Comparison of ENCODE assay signal across 8 mouse cellular contexts in genomic region chr9:4442908-4443307, GRCm38 (mm10).
DNase-seq lines count a peak whose midpoint lies in the region; ATAC-seq and TF ChIP-seq lines count a peak whose summit lies in the region.

No protein-coding gene starts in this region.

- H3K27me3 ChIP-seq in limb, embryonic 14.5 days (ENCODE audit: control insufficient read depth, insufficient read depth, low read length), result no peaks in the 10 kb centered on the region
- H3K27me3 ChIP-seq in midbrain, postnatal 0 days (ENCODE audit: insufficient read depth, low read length), result no peaks in the 10 kb centered on the region

- no peak for ATAC-seq in limb, embryonic 14.5 days (ENCODE audit: low FRiP score, low read depth)
- ATAC-seq in midbrain, postnatal 0 days (ENCODE audit: low FRiP score), result 0 out of 2 replicates have a peak, but pooled peaks have one; percentile 47

- no peak overlapping the region for H3K4me2 ChIP-seq in limb, embryonic 14.5 days (replicated peaks; ENCODE audit: low read depth, low read length, severe bottlenecking)
- H3K4me2 ChIP-seq in midbrain, postnatal 0 days (ENCODE audit: low read depth, low read length, poor library complexity, severe bottlenecking), result no peak overlapping the region

- no peaks in the 10 kb centered on the region for H3K9me3 ChIP-seq in limb, embryonic 14.5 days (ENCODE audit: control insufficient read depth, low read length)
- no peaks in the 10 kb centered on the region for H3K9me3 ChIP-seq in midbrain, postnatal 0 days (ENCODE audit: low read length)

- peak; percentile 5 for DNase-seq in gastrocnemius, postnatal 14 days
- DNase-seq in gastrocnemius, postnatal 36 days, result no peak
- peak; percentile 26 for DNase-seq in CD4-positive helper T cell, adult 2 months (ENCODE audit: low read depth, low spot score)
- DNase-seq in adrenal gland, postnatal 36 days, result peak; percentile 41 to 42
- DNase-seq in forelimb bud, embryonic 11.5 days (ENCODE audit: low read depth, low spot score), result peak; percentile 43
- DNase-seq in limb, embryonic 14.5 days (ENCODE audit: low spot score), result peak; percentile 30
- DNase-seq in midbrain, postnatal 0 days (ENCODE audit: low spot score), result peak; percentile 60
- no peak for DNase-seq in layer of hippocampus, adult 8-10 months (ENCODE audit: low spot score in 2 of 2)

- intact Hi-C loops in gastrocnemius, postnatal 14 days (cut with DNase I; ENCODE audit: low total_unique reads), result no loop called here
- intact Hi-C loops in gastrocnemius, postnatal 36 days (cut with DNase I), result no loop called here

- WGBS in limb, embryonic 14.5 days, result 26% methylated on average over 2 of the region's 2 CpGs
- WGBS in midbrain, postnatal 0 days, result 23% methylated on average over 2 of the region's 2 CpGs

- no peak overlapping the region for H3K27ac ChIP-seq in limb, embryonic 14.5 days (replicated peaks; ENCODE audit: low read depth, low read length)
- H3K27ac ChIP-seq in midbrain, postnatal 0 days (ENCODE audit: low read depth, low read length), result no peak overlapping the region

- no peak for TF ChIP-seq POLR2A in limb, embryonic 14.5 days (IDR thresholded peaks at IDR 0.05; ENCODE audit: borderline replicate concordance, extremely low read depth, insufficient read depth, insufficient read length)

- no peak overlapping the region for H3K4me3 ChIP-seq in limb, embryonic 14.5 days (replicated peaks; ENCODE audit: low read length)
- no peak overlapping the region for H3K4me3 ChIP-seq in midbrain, postnatal 0 days (ENCODE audit: low read depth, low read length)

- no peaks in the 10 kb centered on the region for H3K4me1 ChIP-seq in limb, embryonic 14.5 days (ENCODE audit: control insufficient read depth, insufficient read depth, low read length)
- no peaks in the 10 kb centered on the region for H3K4me1 ChIP-seq in midbrain, postnatal 0 days (ENCODE audit: insufficient read depth, low read length)

- H3K9ac ChIP-seq in limb, embryonic 14.5 days (ENCODE audit: low read depth, low read length, severe bottlenecking), result no peak overlapping the region
- no peak overlapping the region for H3K9ac ChIP-seq in midbrain, postnatal 0 days (replicated peaks; ENCODE audit: low read length, poor library complexity, severe bottlenecking)

- H3K36me3 ChIP-seq in limb, embryonic 14.5 days (ENCODE audit: control insufficient read depth, insufficient read depth, low read length), result no peaks in the 10 kb centered on the region
- H3K36me3 ChIP-seq in midbrain, postnatal 0 days (ENCODE audit: insufficient read depth, low read length), result peaks cover 3% of the 10 kb centered on the region; the same call in 1 of the 2 replicates

- TF ChIP-seq CTCF in midbrain, postnatal 0 days (IDR thresholded peaks at IDR 0.05), result peak; percentile 68

Comparison
In these comparisons a context has a peak if more than half of its experiments do, and no peak if none do; other contexts are left out.
1. DNase-seq: peak in gastrocnemius, postnatal 14 days (single experiment), CD4-positive helper T cell, adult 2 months (single experiment), adrenal gland, postnatal 36 days (2 of 2), forelimb bud, embryonic 11.5 days (single experiment), limb, embryonic 14.5 days (single experiment) and midbrain, postnatal 0 days (single experiment); none in gastrocnemius, postnatal 36 days (0 of 2) and layer of hippocampus, adult 8-10 months (0 of 2).